Mouse (Mus musculus): ENCODE measurements at regions not wholly inside any gene's neighbourhood (a gene's known extent, or its start where the extent isn't known, plus 50 kb on each side); places are given as distances from the start of the nearest gene placed in this dataset.

GRCm38 (mm10) chr1:9434952-9435664, 1978.8 kb upstream of the A830018L16Rik start:
- no peak for DNase-seq

GRCm38 (mm10) chr1:9442937-9443336, 1971.0 kb upstream of the A830018L16Rik start:
- DNase-seq, result no peak

GRCm38 (mm10) chr1:9469512-9469911, 1944.4 kb upstream of the A830018L16Rik start:
- peak; percentile 8 to 11 for DNase-seq

GRCm38 (mm10) chr1:9470003-9470402, 1943.9 kb upstream of the A830018L16Rik start:
- no peak for DNase-seq

Data from kidney, postnatal 4 days (tissue).